Mouse (Mus musculus): Measurements from ENCODE around the gene Dnajb1.
A peak's percentile ranks its signal among the peaks of the same experiment; 100 is the strongest.

Gene Dnajb1

GRCm38 (mm10) chr8:83656043-83656442 lies 48.0 kb downstream of the Dnajb1 start:
- no peak for DNase-seq (ENCODE audit: low spot score)

- DNase-seq (ENCODE audit: low spot score) = no peak
These were observed 48.7 kb downstream of the Dnajb1 start for GRCm38 (mm10) chr8:83656484-83657246.

GRCm38 (mm10) chr8:83660545-83660944 lies 52.6 kb downstream of the Dnajb1 start:
- DNase-seq (ENCODE audit: low spot score) = no peak

- DNase-seq (ENCODE audit: low spot score) = peak; percentile 53
These were observed 53.1 kb downstream of the Dnajb1 start for GRCm38 (mm10) chr8:83660995-83661680.

Data from embryo, embryonic 10.5 days (tissue).